Mouse (Mus musculus) brain, embryonic 14.5 days (tissue): Measurements from ENCODE around the gene Rars. TPM values are rescaled to one million over a fixed set of nuclear protein-coding genes. Genes with fewer than 3 reads are reported as not detected.
A peak's percentile ranks its signal among the peaks of the same experiment; 100 is the strongest.

ENCODE experiments used
- DNase-seq: peaks from one replicate; pipeline ENCODE4 v3.0.0-alpha.2; 2011; ENCODE audit warnings: low read depth
- CTCF ChIP-seq: fragments of 200-500 bp; IDR thresholded peaks from 2 replicates; pipeline ENCODE4 v1.5.1; 2012; ENCODE audit warnings: inconsistent platforms, mild to moderate bottlenecking, moderate library complexity, borderline replicate concordance; ENCODE audit not compliant: insufficient read depth, insufficient read length; ENCODE audit errors: extremely low read depth
- POLR2A ChIP-seq: fragments of 200-500 bp; IDR thresholded peaks from 2 replicates; pipeline ENCODE4 v1.6.1; 2012; ENCODE audit warnings: mild to moderate bottlenecking, inconsistent platforms, borderline replicate concordance; ENCODE audit not compliant: poor library complexity, insufficient read depth, insufficient read length, severe bottlenecking; ENCODE audit errors: extremely low read depth
- polyA plus RNA-seq: library from polyadenylated mRNA; depleted of rRNA; stranded (reverse); fragments of >200 nt; gene quantifications from 2 replicates; pipeline ENCODE4 v1.2.3, GENCODE M21; 2012; rRNA removed

The Rars gene
- polyA plus RNA-seq, result 56.4 and 57.1 TPM in 2 replicates

- peak; percentile 97 for DNase-seq
- 0 out of 2 replicates have a peak, but pooled peaks have one; percentile 23 for TF ChIP-seq POLR2A
- peak; percentile 92 for TF ChIP-seq CTCF
Observed at GRCm38 (mm10) chr11:35834022-35834760, at the start of gene Rars. Rars (minus strand) TSS chr11:35834506.

GRCm38 (mm10) chr11:35882777-35883176, 48.5 kb upstream of the Rars start:
- TF ChIP-seq POLR2A (no peak), CTCF (no peak)
- no peak for DNase-seq

GRCm38 (mm10) chr11:35878559-35878897, 44.2 kb upstream of the Rars start:
- no peak for DNase-seq
- TF ChIP-seq POLR2A, result no peak
- TF ChIP-seq CTCF, result no peak

GRCm38 (mm10) chr11:35877651-35878558, 43.6 kb upstream of the Rars start:
- no peak for TF ChIP-seq POLR2A
- DNase-seq, result peak; percentile 78

GRCm38 (mm10) chr11:35873624-35874244, 39.4 kb upstream of the Rars start:
- TF ChIP-seq POLR2A, result no peak
- no peak for TF ChIP-seq CTCF
- DNase-seq, result peak; percentile 90

- no peak for DNase-seq
- TF ChIP-seq CTCF, result no peak
- no peak for TF ChIP-seq POLR2A
Observed at GRCm38 (mm10) chr11:35870961-35871360, 36.7 kb upstream of the Rars start.

GRCm38 (mm10) chr11:35866140-35866539, 31.8 kb upstream of the Rars start:
- TF ChIP-seq POLR2A, result no peak
- no peak for TF ChIP-seq CTCF
- DNase-seq, result peak; percentile 64

GRCm38 (mm10) chr11:35864981-35865604, 30.8 kb upstream of the Rars start:
- DNase-seq, result peak; percentile 98
- TF ChIP-seq POLR2A, result no peak
- TF ChIP-seq CTCF, result no peak

GRCm38 (mm10) chr11:35863653-35864052, 29.3 kb upstream of the Rars start:
- no peak for DNase-seq
- TF ChIP-seq CTCF (no peak), POLR2A (no peak)

- peak; percentile 87 for DNase-seq
- TF ChIP-seq CTCF, result no peak
- no peak for TF ChIP-seq POLR2A
Observed at GRCm38 (mm10) chr11:35857395-35858067, 23.2 kb upstream of the Rars start.

GRCm38 (mm10) chr11:35856359-35857040, 22.2 kb upstream of the Rars start:
- TF ChIP-seq CTCF, result no peak
- no peak for TF ChIP-seq POLR2A

GRCm38 (mm10) chr11:35855567-35855966, 21.3 kb upstream of the Rars start:
- DNase-seq, result peak; percentile 63
- TF ChIP-seq CTCF, result no peak
- TF ChIP-seq POLR2A, result no peak

More at GRCm38 (mm10) chr11:35856359-35857040, 22.2 kb upstream of the Rars start:
- peak; percentile 98 for DNase-seq
